8 mouse cellular contexts compared by ENCODE assay signal in the genomic region with DNA sequence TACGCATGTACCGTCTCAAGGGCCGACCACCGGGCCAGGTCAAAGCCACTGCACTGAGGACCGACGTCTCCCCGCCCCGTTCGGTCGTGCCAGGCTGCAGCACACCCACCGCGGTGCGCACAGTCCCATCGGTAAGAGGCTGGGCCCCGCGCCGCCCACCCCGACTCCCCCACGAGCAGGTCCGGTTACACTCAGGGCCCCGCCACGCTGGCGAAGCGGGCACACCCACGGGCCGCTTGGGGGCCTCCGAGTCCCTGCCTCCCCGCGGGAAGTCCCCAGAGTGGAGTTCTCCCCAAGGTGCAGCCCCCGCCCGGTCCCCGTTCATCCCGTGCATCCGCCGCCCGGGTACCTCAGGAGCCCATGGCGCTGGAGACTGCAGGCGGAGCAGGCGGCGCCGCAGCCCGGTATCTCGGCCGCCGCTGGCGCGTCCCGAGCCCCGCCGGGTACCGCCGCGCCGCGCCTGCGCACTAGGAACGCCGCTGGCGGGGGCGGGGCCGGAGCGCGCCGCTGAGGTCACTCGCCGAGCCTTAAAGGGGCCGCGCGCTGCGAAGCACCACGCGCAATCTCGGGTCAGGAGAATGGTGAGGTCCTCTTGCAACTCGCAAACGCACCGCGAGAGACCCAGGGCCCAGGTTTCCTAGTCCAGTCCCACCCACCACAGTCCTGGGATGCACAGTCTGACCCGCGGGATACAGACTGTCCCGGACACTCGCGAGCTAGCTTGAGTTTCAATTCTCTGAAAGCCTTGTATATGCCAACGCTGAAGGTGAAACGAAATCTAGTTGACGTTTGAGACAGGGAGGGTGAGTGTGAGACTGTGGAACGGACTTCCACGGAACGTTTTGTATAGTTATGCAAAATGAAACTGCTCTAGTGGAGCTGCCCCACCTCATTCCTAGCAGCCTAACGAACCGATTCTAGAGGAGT. TPM values are rescaled to one million over a fixed set of nuclear protein-coding genes. Genes with fewer than 3 reads are reported as not detected.
DNase-seq lines count a peak whose midpoint lies in the region; ATAC-seq and TF ChIP-seq lines count a peak whose summit lies in the region.

A gene (minus strand): TSS at position 734 of the 927 bp plus-strand sequence.

- no peak for TF ChIP-seq CTCF in small intestine, adult 2 months (IDR thresholded peaks at IDR 0.05; ENCODE audit: extremely low read depth, insufficient read length, insufficient replicate concordance, low read depth, low read length)

- peak; percentile 87 for DNase-seq in 3134 (ENCODE audit: extremely low read depth, insufficient read length, low spot score)
- peak; percentile 90 to 94 for DNase-seq in adrenal gland, postnatal 36 days
- DNase-seq in heart, adult 11 months: peak; percentile 99
- peak; percentile 93 for DNase-seq in kidney, adult 18-20 months
- peak; percentile 89 for DNase-seq in limb, embryonic 10.5 days (ENCODE audit: low spot score)

- H3K36me3 ChIP-seq in embryonic facial prominence, embryonic 12.5 days: no peaks in the 10 kb centered on the region
- peaks cover 7% of the 10 kb centered on the region; the same call in 1 of the 2 replicates for H3K36me3 ChIP-seq in limb, embryonic 10.5 days
- H3K36me3 ChIP-seq in midbrain, embryonic 12.5 days: no peaks in the 10 kb centered on the region
- H3K36me3 ChIP-seq in small intestine, adult 2 months (ENCODE audit: control insufficient read depth, insufficient read depth, low read length): no peaks in the 10 kb centered on the region

- peak within 1 kb of the TSS; percentile 78 for H3K4me2 ChIP-seq in embryonic facial prominence, embryonic 12.5 days (replicated peaks)
- H3K4me2 ChIP-seq in midbrain, embryonic 12.5 days (replicated peaks): peak within 1 kb of the TSS; percentile 72

- peak within 1 kb of the TSS; percentile 77 for H3K27ac ChIP-seq in embryonic facial prominence, embryonic 12.5 days
- H3K27ac ChIP-seq in limb, embryonic 10.5 days: peak within 1 kb of the TSS; percentile 91
- peak within 1 kb of the TSS; percentile 66 for H3K27ac ChIP-seq in midbrain, embryonic 12.5 days (replicated peaks)
- H3K27ac ChIP-seq in small intestine, adult 2 months (ENCODE audit: insufficient read depth, low read depth, low read length): peak within 1 kb of the TSS; percentile 70

- ATAC-seq in embryonic facial prominence, embryonic 12.5 days (ENCODE audit: insufficient number of reproducible peaks, insufficient read depth, low FRiP score, low TSS enrichment): peak; percentile 75
- peak; percentile 91 for ATAC-seq in midbrain, embryonic 12.5 days (ENCODE audit: low FRiP score, low read depth)

- no peaks in the 10 kb centered on the region for H3K27me3 ChIP-seq in embryonic facial prominence, embryonic 12.5 days
- H3K27me3 ChIP-seq in limb, embryonic 10.5 days (ENCODE audit: low read depth, poor library complexity, severe bottlenecking): no peaks in the 10 kb centered on the region
- H3K27me3 ChIP-seq in midbrain, embryonic 12.5 days: peaks cover 12% of the 10 kb centered on the region; the same call in 1 of the 2 replicates
- H3K27me3 ChIP-seq in small intestine, adult 2 months (ENCODE audit: control insufficient read depth, insufficient read depth, low read length): no peaks in the 10 kb centered on the region

- WGBS in embryonic facial prominence, embryonic 12.5 days: under 1% methylated on average over 89 of the region's 90 CpGs
- under 1% methylated on average over 85 of the region's 90 CpGs for WGBS in limb, embryonic 10.5 days
- WGBS in midbrain, embryonic 12.5 days: under 1% methylated on average over 90 of the region's 90 CpGs
- WGBS in small intestine, adult 2 months: under 1% methylated on average over 89 of the region's 90 CpGs

- H3K9ac ChIP-seq in embryonic facial prominence, embryonic 12.5 days: peak within 1 kb of the TSS; percentile 64
- peak within 1 kb of the TSS; percentile 95 for H3K9ac ChIP-seq in midbrain, embryonic 12.5 days (replicated peaks)

- TF ChIP-seq POLR2A in small intestine, adult 2 months (IDR thresholded peaks at IDR 0.05; ENCODE audit: low read depth, low read length): peak; percentile 56

- peak within 1 kb of the TSS; percentile 74 for H3K4me3 ChIP-seq in embryonic facial prominence, embryonic 12.5 days
- H3K4me3 ChIP-seq in limb, embryonic 10.5 days: peak within 1 kb of the TSS; percentile 84
- H3K4me3 ChIP-seq in midbrain, embryonic 12.5 days: peak within 1 kb of the TSS; percentile 96
- peak within 1 kb of the TSS; percentile 73 for H3K4me3 ChIP-seq in small intestine, adult 2 months (ENCODE audit: low read depth, low read length)

- H3K9me3 ChIP-seq in embryonic facial prominence, embryonic 12.5 days: no peaks in the 10 kb centered on the region
- H3K9me3 ChIP-seq in limb, embryonic 10.5 days (replicated peaks): no peaks in the 10 kb centered on the region
- H3K9me3 ChIP-seq in midbrain, embryonic 12.5 days: no peaks in the 10 kb centered on the region

- peaks cover 40% of the 10 kb centered on the region for H3K4me1 ChIP-seq in embryonic facial prominence, embryonic 12.5 days
- peaks cover 60% of the 10 kb centered on the region for H3K4me1 ChIP-seq in limb, embryonic 10.5 days
- peaks cover 27% of the 10 kb centered on the region for H3K4me1 ChIP-seq in midbrain, embryonic 12.5 days
- peaks cover 10% of the 10 kb centered on the region for H3K4me1 ChIP-seq in small intestine, adult 2 months (ENCODE audit: control insufficient read depth, insufficient read depth, insufficient read length, low read length)

RNA-seq across cellular contexts. Expression of the gene that starts here (rescaled TPM):
- 10 to 100 TPM; 46.6 to 75.2 TPM for total RNA-seq in adrenal gland, postnatal 36 days (2021)
- 61.7 and 63.1 TPM in 2 replicates for polyA plus RNA-seq in embryonic facial prominence, embryonic 12.5 days (2016; fragmentation: Nextera tagmentation; extraction: Ambion mirVana)
- polyA plus RNA-seq in limb, embryonic 10.5 days (2016; fragmentation: Nextera tagmentation; extraction: Ambion mirVana): 63.5 and 74.8 TPM in 2 replicates
- polyA plus RNA-seq in midbrain, embryonic 12.5 days (2016; fragmentation: Nextera tagmentation; extraction: Ambion mirVana): 47.1 and 47.9 TPM in 2 replicates
- 80.3 and 168 TPM in 2 replicates for polyA plus RNA-seq in small intestine, adult 2 months (2012; rRNA removed)

Comparison
In these comparisons a context has a peak if more than half of its experiments do, and no peak if none do; other contexts are left out.
1. Peak in every context shown above with its lines: DNase-seq, ATAC-seq, H3K4me3 ChIP-seq and H3K27ac ChIP-seq.